Comparison of ENCODE assay signal across 26 mouse cellular contexts in genomic region chr10:38855186-38855585, GRCm38 (mm10). TPM values are rescaled to one million over a fixed set of nuclear protein-coding genes. Genes with fewer than 3 reads are reported as not detected.
A peak's percentile ranks its signal among the peaks of the same experiment; 100 is the strongest.
DNase-seq lines count a peak whose midpoint lies in the region; ATAC-seq and TF ChIP-seq lines count a peak whose summit lies in the region.
"Had no signal": no experiment of that assay in that cellular context is flagged by ENCODE, and none has a peak within 500 bp of the region (broad histone marks: within the 10 kb centered on the region; RNA-seq: fewer than 3 reads in every experiment).

No protein-coding gene starts in this region.

- ATAC-seq in hindbrain, postnatal 0 days: peak; percentile 35; the same call in 1 of the 2 replicates
- no peak for ATAC-seq in hindbrain, embryonic 14.5 days (ENCODE audit: low FRiP score)
- ATAC-seq in lung, embryonic 14.5 days (ENCODE audit: insufficient read depth): no peak
- ATAC-seq in neural tube, embryonic 15.5 days (ENCODE audit: low FRiP score): 0 out of 2 replicates have a peak, but pooled peaks have one; percentile 17
- ATAC-seq: CD4-positive, CD25-positive, alpha-beta regulatory T cell, adult 4 months had no signal

- no peak overlapping the region for H3K4me2 ChIP-seq in hindbrain, postnatal 0 days (ENCODE audit: low read depth, low read length)
- H3K4me2 ChIP-seq in hindbrain, embryonic 14.5 days (replicated peaks): no peak overlapping the region
- no peak overlapping the region for H3K4me2 ChIP-seq in lung, embryonic 14.5 days
- no peak overlapping the region for H3K4me2 ChIP-seq in neural tube, embryonic 15.5 days
- H3K4me2 ChIP-seq: liver, embryonic 13.5 days; neural tube, embryonic 13.5 days had no signal

- H3K9ac ChIP-seq in hindbrain, postnatal 0 days (replicated peaks; ENCODE audit: low read length): no peak overlapping the region
- H3K9ac ChIP-seq in hindbrain, embryonic 14.5 days: no peak overlapping the region
- no peak overlapping the region for H3K9ac ChIP-seq in lung, embryonic 14.5 days
- no peak overlapping the region for H3K9ac ChIP-seq in neural tube, embryonic 15.5 days (replicated peaks)
- H3K9ac ChIP-seq: liver, embryonic 13.5 days; neural tube, embryonic 13.5 days had no signal

- TF ChIP-seq POLR2A in lung, adult 2 months (IDR thresholded peaks at IDR 0.05; ENCODE audit: borderline replicate concordance, extremely low read depth, low read depth, low read length): no peak

- TF ChIP-seq CTCF in hindbrain, postnatal 0 days (IDR thresholded peaks at IDR 0.05; ENCODE audit: low read depth): no peak
- TF ChIP-seq CTCF in lung, embryonic 14.5 days (IDR thresholded peaks at IDR 0.05; ENCODE audit: low read depth): no peak
- TF ChIP-seq CTCF in lung, adult 2 months (IDR thresholded peaks at IDR 0.05; ENCODE audit: insufficient read depth, low read length): no peak

- no peaks in the 10 kb centered on the region for H3K36me3 ChIP-seq in hindbrain, postnatal 0 days (ENCODE audit: insufficient read depth, low read length)
- H3K36me3 ChIP-seq in hindbrain, embryonic 14.5 days (replicated peaks; ENCODE audit: control insufficient read depth, insufficient read depth): no peaks in the 10 kb centered on the region
- no peaks in the 10 kb centered on the region for H3K36me3 ChIP-seq in lung, embryonic 14.5 days (ENCODE audit: insufficient read depth)
- no peaks in the 10 kb centered on the region for H3K36me3 ChIP-seq in neural tube, embryonic 15.5 days
- H3K36me3 ChIP-seq: forebrain, embryonic 10.5 days; G1E; liver, embryonic 13.5 days; neural tube, embryonic 13.5 days had no signal

- WGBS in hindbrain, postnatal 0 days: 47% methylated on average over 2 of the region's 2 CpGs
- 77% methylated on average over 2 of the region's 2 CpGs for WGBS in hindbrain, embryonic 14.5 days
- 49% methylated on average over 2 of the region's 2 CpGs for WGBS in lung, embryonic 14.5 days
- 31% methylated on average over 2 of the region's 2 CpGs for WGBS in lung, adult 2 months
- WGBS in neural tube, embryonic 15.5 days: 62% methylated on average over 2 of the region's 2 CpGs

- H3K9me3 ChIP-seq in hindbrain, postnatal 0 days (ENCODE audit: low read length): no peaks in the 10 kb centered on the region
- no peaks in the 10 kb centered on the region for H3K9me3 ChIP-seq in hindbrain, embryonic 14.5 days (ENCODE audit: control insufficient read depth, low read length)
- no peaks in the 10 kb centered on the region for H3K9me3 ChIP-seq in lung, embryonic 14.5 days (ENCODE audit: low read depth, low read length)
- H3K9me3 ChIP-seq in neural tube, embryonic 15.5 days (replicated peaks): no peaks in the 10 kb centered on the region
- H3K9me3 ChIP-seq: forebrain, embryonic 10.5 days; G1E; liver, embryonic 13.5 days; neural tube, embryonic 13.5 days had no signal

- H3K27me3 ChIP-seq in hindbrain, postnatal 0 days (ENCODE audit: insufficient read depth, low read length): no peaks in the 10 kb centered on the region
- no peaks in the 10 kb centered on the region for H3K27me3 ChIP-seq in hindbrain, embryonic 14.5 days (ENCODE audit: control insufficient read depth, insufficient read depth, low read length)
- H3K27me3 ChIP-seq in lung, embryonic 14.5 days (ENCODE audit: insufficient read depth, low read length): no peaks in the 10 kb centered on the region
- H3K27me3 ChIP-seq in neural tube, embryonic 15.5 days (replicated peaks): no peaks in the 10 kb centered on the region
- H3K27me3 ChIP-seq: liver, embryonic 13.5 days; neural tube, embryonic 13.5 days had no signal

- H3K4me1 ChIP-seq in hindbrain, postnatal 0 days (ENCODE audit: insufficient read depth, low read length): no peaks in the 10 kb centered on the region
- no peaks in the 10 kb centered on the region for H3K4me1 ChIP-seq in hindbrain, embryonic 14.5 days (replicated peaks; ENCODE audit: control insufficient read depth, insufficient read depth, low read length)
- no peaks in the 10 kb centered on the region for H3K4me1 ChIP-seq in lung, embryonic 14.5 days (ENCODE audit: insufficient read depth)
- no peaks in the 10 kb centered on the region for H3K4me1 ChIP-seq in lung, adult 2 months (ENCODE audit: control insufficient read depth, insufficient read depth, low read length)
- H3K4me1 ChIP-seq in neural tube, embryonic 15.5 days: no peaks in the 10 kb centered on the region
- H3K4me1 ChIP-seq: liver, embryonic 13.5 days; neural tube, embryonic 13.5 days had no signal

- H3K27ac ChIP-seq in hindbrain, postnatal 0 days: no peak overlapping the region
- H3K27ac ChIP-seq in hindbrain, embryonic 14.5 days: no peak overlapping the region
- H3K27ac ChIP-seq in lung, embryonic 14.5 days (ENCODE audit: low read depth): 0 out of 2 replicates have a peak overlapping the region, but pooled peaks have one; percentile 24
- no peak overlapping the region for H3K27ac ChIP-seq in neural tube, embryonic 15.5 days (replicated peaks)
- H3K27ac ChIP-seq: forebrain, embryonic 10.5 days; liver, embryonic 13.5 days; neural tube, embryonic 13.5 days had no signal

- no peak overlapping the region for H3K4me3 ChIP-seq in hindbrain, postnatal 0 days (ENCODE audit: low read length)
- H3K4me3 ChIP-seq in hindbrain, embryonic 14.5 days (replicated peaks; ENCODE audit: low read length): no peak overlapping the region
- H3K4me3 ChIP-seq in lung, embryonic 14.5 days (ENCODE audit: low read depth, low read length): no peak overlapping the region
- H3K4me3 ChIP-seq in lung, adult 2 months (replicated peaks; ENCODE audit: extremely low read depth, low read depth, low read length): no peak overlapping the region
- no peak overlapping the region for H3K4me3 ChIP-seq in neural tube, embryonic 15.5 days (replicated peaks)
- H3K4me3 ChIP-seq: forebrain, embryonic 10.5 days; liver, embryonic 13.5 days; neural tube, embryonic 13.5 days had no signal

- peak; percentile 5 for DNase-seq in adrenal gland, adult 2 months
- no peak for DNase-seq in adrenal gland, adult 18-20 months (ENCODE audit: low spot score in 2 of 2)
- peak; percentile 14 for DNase-seq in hindbrain, postnatal 0 days (ENCODE audit: low spot score)
- DNase-seq in hindbrain, embryonic 14.5 days (ENCODE audit: low spot score): no peak
- DNase-seq in lung, embryonic 14.5 days: peak; percentile 5
- no peak for DNase-seq in lung, adult 2 months
- DNase-seq in T-cell, adult 2 months (ENCODE audit: low spot score): no peak
- DNase-seq: adrenal gland, adult 8-10 months; cerebellum, adult 11-12 months; cerebellum, postnatal 36 days; gastrocnemius, postnatal 10 days; layer of hippocampus, postnatal 36 days; liver, embryonic 13.5 days; lung, postnatal 10 days; right cerebral cortex, postnatal 25 days had no signal

RNA-seq across cellular contexts. Expression of gene Rfpl4b, which starts 33.6 kb away (rescaled TPM):
- not detected for total RNA-seq in adrenal gland, adult 2 months (2021)
- not detected in 2 replicates for polyA plus RNA-seq in adrenal gland, adult 2 months (2012; rRNA removed)
- total RNA-seq in adrenal gland, adult 18-20 months (2021): not detected
- not detected in 2 replicates for total RNA-seq in hindbrain, postnatal 0 days (2014; rRNA removed)
- not detected in 2 replicates for polyA plus RNA-seq in hindbrain, postnatal 0 days (2015; fragmentation: Nextera tagmentation; extraction: Ambion mirVana)
- polyA plus RNA-seq in hindbrain, embryonic 14.5 days (2014; fragmentation: Nextera tagmentation; extraction: Ambion mirVana): not detected in 2 replicates
- polyA plus RNA-seq in lung, embryonic 14.5 days (2014; fragmentation: Nextera tagmentation; extraction: Ambion mirVana): not detected in 2 replicates
- polyA plus RNA-seq in lung, adult 2 months (2012; rRNA removed): not detected in 2 replicates
- not detected in 2 replicates for polyA plus RNA-seq in neural tube, embryonic 15.5 days (2015; fragmentation: Nextera tagmentation; extraction: Ambion mirVana)
- total RNA-seq: adrenal gland, adult 8-10 months; gastrocnemius, postnatal 10 days; layer of hippocampus, postnatal 36 days; left cerebral cortex, postnatal 36 days; megakaryocyte-erythroid progenitor cell, adult 5-6 weeks had no signal
- polyA plus RNA-seq: CD4-positive, CD25-positive, alpha-beta regulatory T cell, adult 4 months; forebrain, embryonic 10.5 days; frontal cortex, adult 2 months; G1E; heart, postnatal 0 days; intestine, embryonic 14.5 days; liver, embryonic 13.5 days; neural tube, embryonic 13.5 days; stomach, embryonic 16.5 days had no signal

Comparison
In these comparisons a context has a peak if more than half of its experiments do, and no peak if none do; other contexts are left out.
1. DNase-seq: peak in adrenal gland, adult 2 months (single experiment), hindbrain, postnatal 0 days (single experiment) and lung, embryonic 14.5 days (single experiment); none in adrenal gland, adult 18-20 months (0 of 2), hindbrain, embryonic 14.5 days (single experiment), lung, adult 2 months (single experiment) and T-cell, adult 2 months (single experiment).
2. ATAC-seq: peak in hindbrain, postnatal 0 days (single experiment) and neural tube, embryonic 15.5 days (single experiment); none in hindbrain, embryonic 14.5 days (single experiment) and lung, embryonic 14.5 days (single experiment).